Mouse (Mus musculus) neural tube, embryonic 12.5 days (tissue): Measurements from ENCODE around the gene Trim75. TPM values are rescaled to one million over a fixed set of nuclear protein-coding genes. Genes with fewer than 3 reads are reported as not detected.

Experiments
- ATAC-seq: fragments of 200-750 bp; cut with Nextera tagmentation; 2 replicates; pipeline ENCODE4 v1.8.0; 2017; ENCODE audit warnings: low read depth, mild to moderate bottlenecking, moderate TSS enrichment, moderate library complexity; ENCODE audit not compliant: low FRiP score
- H3K27ac ChIP-seq: fragments of 300-500 bp; sonication (generic); 2 replicates; pipeline ENCODE4 v1.5.1; 2016
- H3K27me3 ChIP-seq: fragments of 300-500 bp; sonication (generic); replicated peaks from 2 replicates; pipeline ENCODE4 v1.6.1; 2016; ENCODE audit warnings: mild to moderate bottlenecking
- H3K36me3 ChIP-seq: fragments of 300-500 bp; sonication (generic); 2 replicates; pipeline ENCODE4 v1.6.1; 2016; ENCODE audit warnings: mild to moderate bottlenecking
- H3K4me1 ChIP-seq: fragments of 300-500 bp; sonication (generic); 2 replicates; pipeline ENCODE4 v1.6.1; 2016
- H3K4me2 ChIP-seq: fragments of 300-500 bp; sonication (generic); replicated peaks from 2 replicates; pipeline ENCODE4 v1.6.1; 2016; ENCODE audit warnings: mild to moderate bottlenecking
- H3K4me3 ChIP-seq: fragments of 300-500 bp; sonication (generic); 2 replicates; pipeline ENCODE4 v1.5.1; 2016
- H3K9ac ChIP-seq: fragments of 300-500 bp; sonication (generic); 2 replicates; pipeline ENCODE4 v1.6.1; 2016; ENCODE audit warnings: mild to moderate bottlenecking
- H3K9me3 ChIP-seq: fragments of 300-500 bp; sonication (generic); 2 replicates; pipeline ENCODE4 v1.6.1; 2016; ENCODE audit warnings: mild to moderate bottlenecking
- WGBS: fragments of 180-500 bp; shearing (Covaris S2); methylation state at CpG from one replicate; pipeline ENCODE4 v1.1.7; 2016; 5-methylcytosine and 5-hydroxymethylcytosine counted together
- polyA plus RNA-seq: library from polyadenylated mRNA; unstranded; fragments of >200 nt; fragmentation: Nextera tagmentation; extraction: Ambion mirVana; gene quantifications from 2 replicates; pipeline ENCODE4 v1.2.1, GENCODE M21; 2016

Gene Trim75
- polyA plus RNA-seq, 1 experiment from 2014 or later: 0.09 TPM

- WGBS: 82% methylated on average over 8 of the region's 8 CpGs
- Histone ChIP-seq H3K4me1 (no peaks in the 10 kb centered on the region), H3K27ac (no peak overlapping the region), H3K4me2 (no peak overlapping the region), H3K36me3 (no peaks in the 10 kb centered on the region), H3K4me3 (no peak overlapping the region), H3K9me3 (no peaks in the 10 kb centered on the region), H3K9ac (no peak overlapping the region), H3K27me3 (no peaks in the 10 kb centered on the region; the same call in 1 of the 2 replicates)
- ATAC-seq: 0 out of 2 replicates have a peak, but pooled peaks have one; percentile 19
These were observed 46.6 kb downstream of the Trim75 start for GRCm38 (mm10) chr8:64941019-64941418.

GRCm38 (mm10) chr8:64934997-64935396 is 52.6 kb downstream of the Trim75 start:
- Histone ChIP-seq H3K9me3 (no peaks in the 10 kb centered on the region), H3K4me3 (no peak overlapping the region), H3K4me2 (no peak overlapping the region), H3K27me3 (no peaks in the 10 kb centered on the region), H3K27ac (no peak overlapping the region), H3K4me1 (no peaks in the 10 kb centered on the region), H3K9ac (no peak overlapping the region), H3K36me3 (no peaks in the 10 kb centered on the region)
- 76% methylated on average over 3 of the region's 3 CpGs for WGBS
- no peak for ATAC-seq

Other genes starting within 250 kb of the Trim75 start
- gene Klhl2, start 137.8 kb downstream of the Trim75 start, polyA plus RNA-seq: 30.0 and 30.8 TPM in 2 replicates
- 20.0 TPM in 2 replicates for gene Tmem192, start 40.6 kb downstream of the Trim75 start, polyA plus RNA-seq
- gene Trim61, start 30.7 kb upstream of the Trim75 start, polyA plus RNA-seq: 0.09 and 0.24 TPM in 2 replicates
- gene Trim60, start 30.8 kb upstream of the Trim75 start, polyA plus RNA-seq: not detected in 2 replicates
- 5.5 and 7.3 TPM in 2 replicates for gene Apela, start 49.5 kb upstream of the Trim75 start, polyA plus RNA-seq
- not detected in 2 replicates for gene Gm10663, start 87.2 kb upstream of the Trim75 start, polyA plus RNA-seq
- not detected in 2 replicates for gene BC030870, start 141.7 kb upstream of the Trim75 start, polyA plus RNA-seq